Mouse (Mus musculus): ENCODE results near the gene C1rl.

DNA sequence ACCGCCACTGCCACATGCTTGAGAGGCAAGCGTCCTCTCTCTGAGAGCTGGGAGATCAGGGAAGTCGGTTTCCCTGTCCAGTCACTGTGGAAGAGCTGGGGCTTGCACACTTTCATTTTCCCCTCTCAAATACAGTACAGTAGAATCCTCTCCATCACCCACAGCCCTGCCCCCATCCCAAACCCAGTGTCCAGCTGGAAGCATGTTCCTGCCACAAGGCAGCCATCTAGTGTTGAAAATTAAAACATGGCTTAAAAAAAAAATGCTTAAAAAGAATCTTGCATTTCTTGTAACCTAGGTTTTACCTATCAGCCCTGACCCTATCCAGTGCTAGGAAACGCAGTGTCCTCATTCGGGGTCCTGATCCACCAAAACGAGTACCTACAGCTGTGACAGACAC, 51.6 kb downstream of the C1rl start:
- TF ChIP-seq CTCF (IDR thresholded peaks at IDR 0.05) (peak; percentile 37), POLR2A (IDR thresholded peaks at IDR 0.05; ENCODE audit: insufficient read depth, low read depth, low read length) (no peak), EP300 (IDR thresholded peaks at IDR 0.05; ENCODE audit: insufficient read depth, low read depth, low read length) (no peak)

Data from heart, adult 2 months (tissue).